Mouse (Mus musculus): ENCODE results near the gene Xylt2.
"Not testable (repeated sequence)": the region's sequence is repeated elsewhere in the genome, so short reads cannot be mapped to it uniquely, and the experiment has no call there.

Gene Xylt2

GRCm38 (mm10) chr11:94676754-94677606 lies at the start of gene Xylt2:
Xylt2 (minus strand) TSS chr11:94677515.
- DNase-seq (ENCODE audit: low read depth): peak; percentile 63

- DNase-seq (ENCODE audit: low read depth): no peak
These were observed 41.9 kb upstream of the Xylt2 start for GRCm38 (mm10) chr11:94719216-94719615.

GRCm38 (mm10) chr11:94718113-94718909 lies 41.0 kb upstream of the Xylt2 start:
- no peak for DNase-seq (ENCODE audit: low read depth)

- no peak for DNase-seq (ENCODE audit: low read depth)
These were observed 39.9 kb upstream of the Xylt2 start for GRCm38 (mm10) chr11:94717239-94717638.

- DNase-seq (ENCODE audit: low read depth): no peak
These were observed 39.4 kb upstream of the Xylt2 start for GRCm38 (mm10) chr11:94716754-94717153.

GRCm38 (mm10) chr11:94715622-94716021 lies 38.3 kb upstream of the Xylt2 start:
- DNase-seq (ENCODE audit: low read depth): no peak

- DNase-seq (ENCODE audit: low read depth): no peak
These were observed 36.0 kb upstream of the Xylt2 start for GRCm38 (mm10) chr11:94713246-94713860.

- no peak for DNase-seq (ENCODE audit: low read depth)
These were observed 27.2 kb upstream of the Xylt2 start, which contains the start of gene Gm11541 for GRCm38 (mm10) chr11:94704472-94704871. Gm11541 (minus strand) TSS chr11:94704499.

- DNase-seq (ENCODE audit: low read depth): no peak
These were observed 26.7 kb upstream of the Xylt2 start for GRCm38 (mm10) chr11:94704020-94704419.

- DNase-seq (ENCODE audit: low read depth): no peak
These were observed 24.9 kb upstream of the Xylt2 start for GRCm38 (mm10) chr11:94702216-94702610.

GRCm38 (mm10) chr11:94701401-94702215 lies 24.3 kb upstream of the Xylt2 start:
- no peak for DNase-seq (ENCODE audit: low read depth)

GRCm38 (mm10) chr11:94699399-94699798 lies 22.1 kb upstream of the Xylt2 start:
- DNase-seq (ENCODE audit: low read depth): no peak

- no peak for DNase-seq (ENCODE audit: low read depth)
These were observed 20.6 kb upstream of the Xylt2 start for GRCm38 (mm10) chr11:94697703-94698464.

GRCm38 (mm10) chr11:94697140-94697539 lies 19.8 kb upstream of the Xylt2 start:
- no peak for DNase-seq (ENCODE audit: low read depth)

GRCm38 (mm10) chr11:94695508-94695907 lies 18.2 kb upstream of the Xylt2 start:
- no peak for DNase-seq (ENCODE audit: low read depth)

- not testable (repeated sequence) for DNase-seq (ENCODE audit: low read depth)
These were observed 15.2 kb upstream of the Xylt2 start for GRCm38 (mm10) chr11:94692502-94692901.

- DNase-seq (ENCODE audit: low read depth): no peak
These were observed 9.9 kb upstream of the Xylt2 start for GRCm38 (mm10) chr11:94687178-94687577.

GRCm38 (mm10) chr11:94682427-94682826 lies 5.1 kb upstream of the Xylt2 start:
- no peak for DNase-seq (ENCODE audit: low read depth)

- DNase-seq (ENCODE audit: low read depth): no peak
These were observed 4.3 kb upstream of the Xylt2 start for GRCm38 (mm10) chr11:94681640-94682039.

GRCm38 (mm10) chr11:94680639-94681038 lies 3.3 kb upstream of the Xylt2 start:
- no peak for DNase-seq (ENCODE audit: low read depth)

- no peak for DNase-seq (ENCODE audit: low read depth)
These were observed 361 bp upstream of the Xylt2 start for GRCm38 (mm10) chr11:94677607-94678145.
